Mouse (Mus musculus): Measurements from ENCODE around the gene Scgb1b12.
"Not testable (repeated sequence)": the region's sequence is repeated elsewhere in the genome, so short reads cannot be mapped to it uniquely, and the experiment has no call there.

The Scgb1b12 gene

DNA sequence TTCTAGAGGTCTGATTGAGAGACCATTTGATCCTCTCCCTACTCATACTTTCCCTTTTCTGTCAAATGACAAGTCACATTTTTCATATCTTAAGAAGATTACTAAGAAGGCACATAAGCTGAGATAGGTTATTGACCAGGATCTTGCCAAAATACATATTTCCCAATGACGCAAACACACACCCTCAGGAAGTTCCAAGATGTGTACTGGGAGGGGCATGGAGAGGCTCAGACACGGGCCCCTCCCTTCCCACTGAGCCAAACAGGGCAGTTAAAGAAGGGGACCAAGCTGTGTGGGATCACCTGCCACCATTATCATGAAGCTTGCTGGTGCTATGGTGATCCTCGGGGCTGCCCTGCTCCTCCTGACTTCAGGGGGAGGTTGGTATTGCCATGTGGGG, at the start of gene Scgb1b12:
Scgb1b12 (plus strand) TSS at position 301 of the 400 bp plus-strand sequence.
- DNase-seq (ENCODE audit: low read depth, low spot score), result not testable (repeated sequence)

DNA sequence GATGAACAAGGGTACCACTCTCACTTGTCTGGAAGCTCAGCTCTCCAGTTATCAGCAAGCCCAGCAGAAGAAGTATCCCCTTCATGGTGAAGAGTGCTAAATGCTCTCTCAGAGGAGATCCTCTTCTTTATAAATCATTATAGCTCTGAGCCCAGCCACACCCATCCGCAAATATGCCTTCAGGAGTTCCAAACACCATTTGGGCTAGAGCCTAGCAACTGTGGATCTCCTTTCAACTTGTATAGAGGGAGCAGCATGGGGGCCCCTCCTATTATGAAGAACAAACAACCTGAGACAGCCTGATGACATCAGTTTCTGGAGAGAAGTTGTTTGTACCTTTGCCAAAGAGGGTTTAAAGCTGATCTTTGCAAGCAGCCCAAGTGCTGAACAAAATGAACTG, 6.8 kb upstream of the Scgb1b12 start, which contains the start of gene Scgb2b12:
Scgb2b12 (minus strand) TSS at position 101 of the 400 bp plus-strand sequence.
- DNase-seq (ENCODE audit: low read depth, low spot score), result not testable (repeated sequence)
